In the genomic region with DNA sequence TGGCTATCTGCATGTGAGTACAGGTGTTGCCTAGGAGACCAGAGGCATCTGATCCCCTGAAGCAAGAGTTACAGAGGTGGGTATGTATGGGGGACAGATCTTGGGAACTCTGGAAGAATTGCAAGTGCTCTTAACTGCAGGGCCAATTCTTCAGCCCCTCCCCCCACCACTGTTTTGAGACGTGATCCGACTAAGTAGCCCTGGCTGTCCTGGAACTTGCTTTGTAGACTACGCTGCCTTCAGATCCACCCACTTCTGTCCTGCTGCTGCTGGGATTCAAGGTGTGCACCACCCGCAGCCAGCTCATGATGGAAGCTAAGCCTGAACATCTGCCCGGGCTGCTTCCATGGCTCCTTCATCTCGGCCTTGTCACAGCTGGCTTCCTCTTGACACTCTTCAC, we compare ENCODE assay signal across 23 mouse cellular contexts.
DNase-seq lines count a peak whose midpoint lies in the region; ATAC-seq and TF ChIP-seq lines count a peak whose summit lies in the region.
"Had no signal": no experiment of that assay in that cellular context is flagged by ENCODE, and none has a peak within 500 bp of the region (broad histone marks: within the 10 kb centered on the region; RNA-seq: fewer than 3 reads in every experiment).

No protein-coding gene starts in this region.

- no peak overlapping the region for H3K4me3 ChIP-seq in forebrain, embryonic 10.5 days
- no peak overlapping the region for H3K4me3 ChIP-seq in forebrain, embryonic 16.5 days (replicated peaks; ENCODE audit: low read length)
- H3K4me3 ChIP-seq in limb, embryonic 10.5 days = no peak overlapping the region
- H3K4me3 ChIP-seq in hindbrain, embryonic 12.5 days = no peak overlapping the region
- no peak overlapping the region for H3K4me3 ChIP-seq in lung, postnatal 0 days (ENCODE audit: low read depth, low read length)
- H3K4me3 ChIP-seq: embryonic facial prominence, embryonic 13.5 days; embryonic facial prominence, embryonic 15.5 days; erythroblast, embryonic 14.5 days; forebrain, embryonic 13.5 days; forebrain, embryonic 15.5 days had no signal

- no peak overlapping the region for H3K4me2 ChIP-seq in forebrain, embryonic 16.5 days (ENCODE audit: low read length)
- no peak overlapping the region for H3K4me2 ChIP-seq in hindbrain, embryonic 12.5 days (replicated peaks)
- no peak overlapping the region for H3K4me2 ChIP-seq in lung, postnatal 0 days (replicated peaks; ENCODE audit: low read depth, low read length)
- H3K4me2 ChIP-seq: embryonic facial prominence, embryonic 13.5 days; embryonic facial prominence, embryonic 15.5 days; forebrain, embryonic 13.5 days; forebrain, embryonic 15.5 days had no signal

- H3K36me3 ChIP-seq in forebrain, embryonic 10.5 days (replicated peaks) = no peaks in the 10 kb centered on the region
- no peaks in the 10 kb centered on the region for H3K36me3 ChIP-seq in forebrain, embryonic 16.5 days (ENCODE audit: control insufficient read depth, insufficient read depth)
- no peaks in the 10 kb centered on the region for H3K36me3 ChIP-seq in limb, embryonic 10.5 days
- no peaks in the 10 kb centered on the region for H3K36me3 ChIP-seq in hindbrain, embryonic 12.5 days
- no peaks in the 10 kb centered on the region for H3K36me3 ChIP-seq in lung, postnatal 0 days (ENCODE audit: insufficient read depth, low read length)
- H3K36me3 ChIP-seq: embryonic facial prominence, embryonic 13.5 days; embryonic facial prominence, embryonic 15.5 days; forebrain, embryonic 15.5 days had no signal

- DNase-seq in forebrain, embryonic 10.5 days (ENCODE audit: extremely low spot score, low spot score) = no peak
- DNase-seq in ES-CJ7 (ENCODE audit: low read depth, low spot score) = peak; percentile 66
- DNase-seq in ZHBTc4 (ENCODE audit: low read depth, low spot score) = peak; percentile 72
- no peak for DNase-seq in limb, embryonic 10.5 days (ENCODE audit: low spot score)
- DNase-seq in retina, embryonic 14.5 days (ENCODE audit: low spot score) = no peak
- DNase-seq in lung, postnatal 0 days (ENCODE audit: low spot score) = no peak
- DNase-seq: adrenal gland, adult 8-10 months; adrenal gland, postnatal 14 days; adrenal gland, postnatal 36 days; B cell, adult 2 months; cerebellum, adult 11-12 months; cerebellum, adult 2 months; cerebellum, adult 9-10 months; cerebellum, postnatal 10 days; cerebellum, postnatal 25 days had no signal

- no peak for TF ChIP-seq EP300 in lung, postnatal 0 days (IDR thresholded peaks at IDR 0.05)

- peaks cover 88% of the 10 kb centered on the region for H3K4me1 ChIP-seq in forebrain, embryonic 10.5 days
- H3K4me1 ChIP-seq in forebrain, embryonic 16.5 days (replicated peaks; ENCODE audit: control insufficient read depth, insufficient read depth, low read length) = peaks cover 19% of the 10 kb centered on the region
- H3K4me1 ChIP-seq in limb, embryonic 10.5 days = peaks cover 84% of the 10 kb centered on the region
- H3K4me1 ChIP-seq in hindbrain, embryonic 12.5 days = peaks cover 16% of the 10 kb centered on the region
- no peaks in the 10 kb centered on the region for H3K4me1 ChIP-seq in lung, postnatal 0 days (ENCODE audit: insufficient read depth, low read depth, low read length)

- no peak for ATAC-seq in forebrain, embryonic 16.5 days
- no peak for ATAC-seq in hindbrain, embryonic 12.5 days (ENCODE audit: low FRiP score)
- no peak for ATAC-seq in lung, postnatal 0 days
- ATAC-seq: CD4-positive, CD25-positive, alpha-beta regulatory T cell, adult 4 months; forebrain, embryonic 13.5 days; forebrain, embryonic 15.5 days had no signal

- H3K27me3 ChIP-seq in forebrain, embryonic 10.5 days (ENCODE audit: poor library complexity, severe bottlenecking) = peaks cover 98% of the 10 kb centered on the region
- peaks cover 8% of the 10 kb centered on the region for H3K27me3 ChIP-seq in forebrain, embryonic 16.5 days (replicated peaks; ENCODE audit: control insufficient read depth, insufficient read depth, low read length)
- peaks cover 75% of the 10 kb centered on the region for H3K27me3 ChIP-seq in limb, embryonic 10.5 days (ENCODE audit: low read depth, poor library complexity, severe bottlenecking)
- peaks cover 98% of the 10 kb centered on the region for H3K27me3 ChIP-seq in hindbrain, embryonic 12.5 days
- H3K27me3 ChIP-seq in lung, postnatal 0 days (replicated peaks; ENCODE audit: insufficient read depth, low read length) = peaks cover 39% of the 10 kb centered on the region

- peaks cover 17% of the 10 kb centered on the region for H3K9me3 ChIP-seq in forebrain, embryonic 10.5 days
- H3K9me3 ChIP-seq in forebrain, embryonic 16.5 days (ENCODE audit: control insufficient read depth, low read length) = no peaks in the 10 kb centered on the region
- no peaks in the 10 kb centered on the region for H3K9me3 ChIP-seq in limb, embryonic 10.5 days (replicated peaks)
- H3K9me3 ChIP-seq in hindbrain, embryonic 12.5 days (replicated peaks) = no peaks in the 10 kb centered on the region
- no peaks in the 10 kb centered on the region for H3K9me3 ChIP-seq in lung, postnatal 0 days (ENCODE audit: low read length)
- H3K9me3 ChIP-seq: embryonic facial prominence, embryonic 13.5 days; embryonic facial prominence, embryonic 15.5 days; forebrain, embryonic 13.5 days; forebrain, embryonic 15.5 days had no signal

- WGBS in forebrain, embryonic 10.5 days = 29% methylated on average over 6 of the region's 6 CpGs
- WGBS in forebrain, embryonic 16.5 days = 29% methylated on average over 6 of the region's 6 CpGs
- WGBS in limb, embryonic 10.5 days = 11% methylated on average over 6 of the region's 6 CpGs
- 22% methylated on average over 6 of the region's 6 CpGs for WGBS in hindbrain, embryonic 12.5 days
- 26% methylated on average over 6 of the region's 6 CpGs for WGBS in lung, postnatal 0 days

- TF ChIP-seq CTCF in lung, postnatal 0 days (IDR thresholded peaks at IDR 0.05) = no peak

- H3K9ac ChIP-seq in forebrain, embryonic 16.5 days (replicated peaks; ENCODE audit: low read depth, low read length) = no peak overlapping the region
- H3K9ac ChIP-seq in hindbrain, embryonic 12.5 days = no peak overlapping the region
- H3K9ac ChIP-seq in lung, postnatal 0 days (replicated peaks; ENCODE audit: low read depth) = no peak overlapping the region
- H3K9ac ChIP-seq: embryonic facial prominence, embryonic 13.5 days; embryonic facial prominence, embryonic 15.5 days; forebrain, embryonic 13.5 days; forebrain, embryonic 15.5 days had no signal

- H3K27ac ChIP-seq in forebrain, embryonic 10.5 days = peak overlapping the region; percentile 40
- H3K27ac ChIP-seq in forebrain, embryonic 16.5 days (ENCODE audit: low read length) = no peak overlapping the region
- peak overlapping the region; percentile 32; the same call in 1 of the 2 replicates for H3K27ac ChIP-seq in limb, embryonic 10.5 days
- H3K27ac ChIP-seq in hindbrain, embryonic 12.5 days = no peak overlapping the region
- H3K27ac ChIP-seq in lung, postnatal 0 days (ENCODE audit: low read length) = no peak overlapping the region
- H3K27ac ChIP-seq: embryonic facial prominence, embryonic 13.5 days; embryonic facial prominence, embryonic 15.5 days; forebrain, embryonic 13.5 days; forebrain, embryonic 15.5 days had no signal

Comparison
In these comparisons a context has a peak if more than half of its experiments do, and no peak if none do; other contexts are left out.
1. H3K27ac ChIP-seq: peak in forebrain, embryonic 10.5 days (single experiment) and limb, embryonic 10.5 days (single experiment); none in forebrain, embryonic 16.5 days (single experiment), hindbrain, embryonic 12.5 days (single experiment) and lung, postnatal 0 days (single experiment).
2. DNase-seq: peak in ES-CJ7 (single experiment) and ZHBTc4 (single experiment); none in forebrain, embryonic 10.5 days (single experiment), limb, embryonic 10.5 days (single experiment), retina, embryonic 14.5 days (single experiment) and lung, postnatal 0 days (single experiment).